In genomic region chr16:31215271-31215670, GRCm38 (mm10) we compare ENCODE assay signal across 21 mouse cellular contexts. TPM values are rescaled to one million over a fixed set of nuclear protein-coding genes. Genes with fewer than 3 reads are reported as not detected.
A peak's percentile ranks its signal among the peaks of the same experiment; 100 is the strongest.
DNase-seq lines count a peak whose midpoint lies in the region; ATAC-seq and TF ChIP-seq lines count a peak whose summit lies in the region.
"Had no signal": no experiment of that assay in that cellular context is flagged by ENCODE, and none has a peak within 500 bp of the region (broad histone marks: within the 10 kb centered on the region; RNA-seq: fewer than 3 reads in every experiment).

No protein-coding gene starts in this region.

- DNase-seq in midbrain, embryonic 11.5 days (ENCODE audit: low spot score, missing footprints) = peak; percentile 53
- no peak for DNase-seq in midbrain, postnatal 0 days (ENCODE audit: low spot score)
- DNase-seq in testis, postnatal 10 days (ENCODE audit: low spot score) = peak; percentile 9
- no peak for DNase-seq in testis, postnatal 14 days (ENCODE audit: low spot score)
- DNase-seq: adrenal gland, adult 2 months; adrenal gland, postnatal 10 days; adrenal gland, postnatal 25 days; cerebellum, adult 11 months; cerebellum, adult 18-20 months; cerebellum, adult 8-10 months; cerebellum, adult 9-11 months; cerebellum, postnatal 14 days; cerebellum, postnatal 36 days; embryo, embryonic 11 days had no signal

- H3K27ac ChIP-seq in midbrain, embryonic 11.5 days (ENCODE audit: low read depth, low read length) = no peak overlapping the region
- H3K27ac ChIP-seq in midbrain, postnatal 0 days (ENCODE audit: low read depth, low read length) = no peak overlapping the region
- H3K27ac ChIP-seq: embryonic facial prominence, embryonic 13.5 days; embryonic facial prominence, embryonic 15.5 days; forebrain, embryonic 10.5 days; forebrain, embryonic 12.5 days had no signal

- H3K9me3 ChIP-seq in midbrain, embryonic 11.5 days (ENCODE audit: control insufficient read depth, low read length) = no peaks in the 10 kb centered on the region
- no peaks in the 10 kb centered on the region for H3K9me3 ChIP-seq in midbrain, postnatal 0 days (ENCODE audit: low read length)
- H3K9me3 ChIP-seq: embryonic facial prominence, embryonic 13.5 days; embryonic facial prominence, embryonic 15.5 days; forebrain, embryonic 12.5 days had no signal

- H3K36me3 ChIP-seq in midbrain, embryonic 11.5 days (ENCODE audit: control insufficient read depth, insufficient read depth, low read length) = no peaks in the 10 kb centered on the region
- no peaks in the 10 kb centered on the region for H3K36me3 ChIP-seq in midbrain, postnatal 0 days (ENCODE audit: insufficient read depth, low read length)
- H3K36me3 ChIP-seq: embryonic facial prominence, embryonic 13.5 days; embryonic facial prominence, embryonic 15.5 days; forebrain, embryonic 10.5 days; forebrain, embryonic 12.5 days had no signal

- H3K9ac ChIP-seq in midbrain, embryonic 11.5 days (ENCODE audit: low read length) = no peak overlapping the region
- no peak overlapping the region for H3K9ac ChIP-seq in midbrain, postnatal 0 days (replicated peaks; ENCODE audit: low read length, poor library complexity, severe bottlenecking)
- H3K9ac ChIP-seq: embryonic facial prominence, embryonic 13.5 days; embryonic facial prominence, embryonic 15.5 days; forebrain, embryonic 12.5 days had no signal

- no peaks in the 10 kb centered on the region for H3K27me3 ChIP-seq in midbrain, embryonic 11.5 days (ENCODE audit: control insufficient read depth, insufficient read depth, low read length)
- H3K27me3 ChIP-seq in midbrain, postnatal 0 days (ENCODE audit: insufficient read depth, low read length) = no peaks in the 10 kb centered on the region
- H3K27me3 ChIP-seq: embryonic facial prominence, embryonic 13.5 days; embryonic facial prominence, embryonic 15.5 days; forebrain, embryonic 12.5 days had no signal

- H3K4me2 ChIP-seq in midbrain, embryonic 11.5 days = no peak overlapping the region
- no peak overlapping the region for H3K4me2 ChIP-seq in midbrain, postnatal 0 days (ENCODE audit: low read depth, low read length, poor library complexity, severe bottlenecking)
- H3K4me2 ChIP-seq: embryonic facial prominence, embryonic 13.5 days; embryonic facial prominence, embryonic 15.5 days; forebrain, embryonic 12.5 days had no signal

- no peaks in the 10 kb centered on the region for H3K4me1 ChIP-seq in midbrain, embryonic 11.5 days (ENCODE audit: control insufficient read depth, insufficient read depth, low read length)
- H3K4me1 ChIP-seq in midbrain, postnatal 0 days (ENCODE audit: insufficient read depth, low read length) = no peaks in the 10 kb centered on the region
- H3K4me1 ChIP-seq: embryonic facial prominence, embryonic 13.5 days; embryonic facial prominence, embryonic 15.5 days; forebrain, embryonic 10.5 days; forebrain, embryonic 12.5 days had no signal

- ATAC-seq in midbrain, embryonic 11.5 days (ENCODE audit: low FRiP score) = no peak
- ATAC-seq in midbrain, postnatal 0 days (ENCODE audit: low FRiP score) = no peak
- ATAC-seq: forebrain, embryonic 14.5 days; forebrain, embryonic 16.5 days had no signal

- WGBS in midbrain, embryonic 11.5 days = 92% methylated on average over 4 of the region's 4 CpGs
- 89% methylated on average over 4 of the region's 4 CpGs for WGBS in midbrain, postnatal 0 days

- no peak for TF ChIP-seq CTCF in midbrain, postnatal 0 days (IDR thresholded peaks at IDR 0.05)

- no peak overlapping the region for H3K4me3 ChIP-seq in midbrain, embryonic 11.5 days (ENCODE audit: low read depth, low read length)
- H3K4me3 ChIP-seq in midbrain, postnatal 0 days (ENCODE audit: low read depth, low read length) = no peak overlapping the region
- H3K4me3 ChIP-seq: embryonic facial prominence, embryonic 13.5 days; embryonic facial prominence, embryonic 15.5 days; erythroblast, embryonic 14.5 days; forebrain, embryonic 10.5 days; forebrain, embryonic 12.5 days had no signal

RNA-seq across cellular contexts. Expression of gene Acap2, which starts 14.2 kb away (rescaled TPM):
- polyA plus RNA-seq in midbrain, embryonic 11.5 days (2014; fragmentation: Nextera tagmentation; extraction: Ambion mirVana) = 23.2 and 24.2 TPM in 2 replicates
- 26.7 and 39.4 TPM in 2 replicates for total RNA-seq in midbrain, postnatal 0 days (2014; rRNA removed)
- polyA plus RNA-seq in midbrain, postnatal 0 days (2015; fragmentation: Nextera tagmentation; extraction: Ambion mirVana) = 9.0 and 10.9 TPM in 2 replicates

RNA-seq across cellular contexts. Expression of gene Ppp1r2, which starts 59.8 kb away (rescaled TPM):
- 109 and 114 TPM in 2 replicates for polyA plus RNA-seq in midbrain, embryonic 11.5 days (2014; fragmentation: Nextera tagmentation; extraction: Ambion mirVana)
- 63.2 and 73.3 TPM in 2 replicates for total RNA-seq in midbrain, postnatal 0 days (2014; rRNA removed)
- polyA plus RNA-seq in midbrain, postnatal 0 days (2015; fragmentation: Nextera tagmentation; extraction: Ambion mirVana) = 98.8 and 101 TPM in 2 replicates

Comparison
In these comparisons a context has a peak if more than half of its experiments do, and no peak if none do; other contexts are left out.
1. DNase-seq: peak in midbrain, embryonic 11.5 days (single experiment) and testis, postnatal 10 days (single experiment); none in midbrain, postnatal 0 days (single experiment) and testis, postnatal 14 days (single experiment).